ENCODE assay signal across 9 mouse cellular contexts in the genomic region with DNA sequence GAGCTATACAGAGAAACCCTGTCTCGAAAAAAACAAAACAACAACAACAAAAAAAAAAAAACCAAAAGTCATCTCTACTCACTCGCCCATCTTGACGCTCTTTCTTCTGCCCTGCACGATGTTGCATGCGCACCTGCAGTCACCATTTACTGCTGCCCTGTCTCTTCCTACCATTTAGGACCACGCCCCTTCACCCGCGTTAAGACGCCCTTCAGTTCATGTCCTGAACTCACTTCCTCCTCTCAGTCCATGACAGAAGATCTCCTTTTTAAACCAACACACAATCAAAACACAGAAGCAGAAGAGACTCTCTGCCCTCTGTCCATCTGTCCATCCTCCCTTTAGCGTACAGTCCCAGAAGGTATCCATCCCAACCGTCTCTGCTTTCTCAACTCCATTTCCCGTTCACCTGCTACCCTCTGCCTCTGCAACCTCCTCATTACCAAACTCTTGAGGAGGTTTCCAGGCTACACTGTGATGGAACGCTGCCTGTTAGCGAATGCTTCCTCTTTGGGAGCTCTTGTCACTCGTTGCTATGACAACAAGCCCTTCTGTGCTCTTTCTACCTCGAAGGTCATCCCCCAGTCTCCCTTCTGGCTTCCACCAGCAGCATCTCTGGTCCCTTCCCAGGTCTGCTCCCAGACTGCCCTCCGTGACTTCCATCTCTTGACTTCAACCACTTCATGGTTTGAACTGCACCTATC. TPM values are rescaled to one million over a fixed set of nuclear protein-coding genes. Genes with fewer than 3 reads are reported as not detected.
A peak's percentile ranks its signal among the peaks of the same experiment; 100 is the strongest.
DNase-seq lines count a peak whose midpoint lies in the region; ATAC-seq and TF ChIP-seq lines count a peak whose summit lies in the region.
"Had no signal": no experiment of that assay in that cellular context is flagged by ENCODE, and none has a peak within 500 bp of the region (broad histone marks: within the 10 kb centered on the region; RNA-seq: fewer than 3 reads in every experiment).

No protein-coding gene starts in this region.

- H3K79me2 ChIP-seq in MEL (ENCODE audit: control insufficient read depth, insufficient read depth, low read length, poor library complexity), result no peaks in the 10 kb centered on the region

- H3K4me1 ChIP-seq in midbrain, embryonic 10.5 days, result peaks cover 16% of the 10 kb centered on the region
- H3K4me1 ChIP-seq in midbrain, embryonic 11.5 days (ENCODE audit: control insufficient read depth, insufficient read depth, low read length), result peaks cover 5% of the 10 kb centered on the region; the same call in 1 of the 2 replicates
- peaks cover 0 to 13% of the 10 kb centered on the region in 2 experiments; a peak in 2 of 4 replicates for H3K4me1 ChIP-seq in MEL (ENCODE audit: control insufficient read depth in 1 of 2, insufficient read depth in 2 of 2, low read length in 2 of 2)
- H3K4me1 ChIP-seq in stomach, postnatal 0 days (replicated peaks; ENCODE audit: control insufficient read depth, insufficient read depth), result no peaks in the 10 kb centered on the region
- H3K4me1 ChIP-seq in limb, embryonic 10.5 days, result peaks cover 11% of the 10 kb centered on the region; the same call in 1 of the 2 replicates

- WGBS in midbrain, embryonic 10.5 days, result 68% methylated on average over 17 of the region's 17 CpGs
- WGBS in midbrain, embryonic 11.5 days, result 65% methylated on average over 17 of the region's 17 CpGs
- WGBS in stomach, postnatal 0 days, result 70% methylated on average over 17 of the region's 17 CpGs
- 79% methylated on average over 17 of the region's 17 CpGs for WGBS in limb, embryonic 10.5 days

- TF ChIP-seq POLR2A in MEL (IDR thresholded peaks at IDR 0.05; ENCODE audit: control insufficient read depth in 1 of 2, insufficient read depth in 1 of 2, low read depth in 1 of 2, low read length in 2 of 2, poor library complexity in 1 of 2), result no peak

- H3K4me2 ChIP-seq in midbrain, embryonic 11.5 days, result no peak overlapping the region
- no peak overlapping the region for H3K4me2 ChIP-seq in stomach, postnatal 0 days (replicated peaks; ENCODE audit: low read depth)
- H3K4me2 ChIP-seq: liver, embryonic 13.5 days had no signal

- no peaks in the 10 kb centered on the region for H3K36me3 ChIP-seq in midbrain, embryonic 10.5 days
- H3K36me3 ChIP-seq in midbrain, embryonic 11.5 days (ENCODE audit: control insufficient read depth, insufficient read depth, low read length), result no peaks in the 10 kb centered on the region
- H3K36me3 ChIP-seq in MEL (ENCODE audit: control insufficient read depth in 1 of 2, insufficient read depth in 2 of 2, low read length in 2 of 2), result peaks cover 0 to 2% of the 10 kb centered on the region in 2 experiments; a peak in 2 of 4 replicates
- H3K36me3 ChIP-seq in stomach, postnatal 0 days (ENCODE audit: control insufficient read depth, insufficient read depth, low read length), result no peaks in the 10 kb centered on the region
- H3K36me3 ChIP-seq in limb, embryonic 10.5 days, result no peaks in the 10 kb centered on the region
- H3K36me3 ChIP-seq: liver, embryonic 13.5 days had no signal

- H3K9me3 ChIP-seq in midbrain, embryonic 10.5 days (replicated peaks), result no peaks in the 10 kb centered on the region
- H3K9me3 ChIP-seq in midbrain, embryonic 11.5 days (ENCODE audit: control insufficient read depth, low read length), result no peaks in the 10 kb centered on the region
- no peaks in the 10 kb centered on the region for H3K9me3 ChIP-seq in MEL (replicated peaks; ENCODE audit: insufficient read depth, low read length)
- H3K9me3 ChIP-seq in stomach, postnatal 0 days (ENCODE audit: control insufficient read depth, low read length), result no peaks in the 10 kb centered on the region
- H3K9me3 ChIP-seq in limb, embryonic 10.5 days (replicated peaks), result no peaks in the 10 kb centered on the region
- H3K9me3 ChIP-seq: liver, embryonic 13.5 days had no signal

- no peak for TF ChIP-seq CTCF in MEL (IDR thresholded peaks at IDR 0.05 in 2 of 3, conservative IDR thresholded peaks at IDR 0.05 in 1 of 3; ENCODE audit: control insufficient read depth in 1 of 3, insufficient read depth in 1 of 3, low read depth in 2 of 3, low read length in 3 of 3, poor library complexity in 1 of 3, severe bottlenecking in 1 of 3)
- TF ChIP-seq CTCF in stomach, postnatal 0 days (IDR thresholded peaks at IDR 0.05; ENCODE audit: low read depth), result no peak

- intact Hi-C loops in left cerebral cortex, postnatal 10 days (cut with DNase I), result no loop called here

- TF ChIP-seq RAD21 in MEL (IDR thresholded peaks at IDR 0.05; ENCODE audit: low read depth, low read length), result no peak

- no peak for TF ChIP-seq EP300 in MEL (IDR thresholded peaks at IDR 0.05; ENCODE audit: low read depth in 1 of 2, low read length in 2 of 2)
- TF ChIP-seq EP300 in stomach, postnatal 0 days (optimal IDR thresholded peaks at IDR 0.05), result no peak

- 0 out of 2 replicates have a peak, but pooled peaks cover 3% of the 10 kb centered on the region for H3K27me3 ChIP-seq in midbrain, embryonic 10.5 days (ENCODE audit: low read depth, poor library complexity, severe bottlenecking)
- H3K27me3 ChIP-seq in midbrain, embryonic 11.5 days (ENCODE audit: control insufficient read depth, insufficient read depth, low read length), result no peaks in the 10 kb centered on the region
- no peaks in the 10 kb centered on the region for H3K27me3 ChIP-seq in MEL (ENCODE audit: control insufficient read depth in 1 of 2, insufficient read depth in 2 of 2, low read length in 2 of 2)
- no peaks in the 10 kb centered on the region for H3K27me3 ChIP-seq in stomach, postnatal 0 days (ENCODE audit: control insufficient read depth, insufficient read depth, low read length)
- no peaks in the 10 kb centered on the region for H3K27me3 ChIP-seq in limb, embryonic 10.5 days (ENCODE audit: low read depth, poor library complexity, severe bottlenecking)
- H3K27me3 ChIP-seq: liver, embryonic 13.5 days had no signal

- peak; percentile 22 for DNase-seq in midbrain, embryonic 10.5 days (ENCODE audit: low spot score)
- DNase-seq in midbrain, embryonic 11.5 days (ENCODE audit: low spot score, missing footprints), result no peak
- DNase-seq in B cell, adult 2 months, result peak; percentile 23 to 32
- peak; percentile 63 for DNase-seq in MEL (ENCODE audit: low read depth, low spot score)
- DNase-seq in stomach, postnatal 0 days (ENCODE audit: low spot score), result no peak
- DNase-seq in left cerebral cortex, postnatal 10 days (ENCODE audit: extremely low spot score in 1 of 2, low spot score in 2 of 2), result no peak
- DNase-seq in limb, embryonic 10.5 days (ENCODE audit: low spot score), result no peak

- no peak overlapping the region for H3K9ac ChIP-seq in midbrain, embryonic 11.5 days (ENCODE audit: low read length)
- no peak overlapping the region for H3K9ac ChIP-seq in MEL (ENCODE audit: control insufficient read depth, low read depth, low read length, poor library complexity, severe bottlenecking)
- H3K9ac ChIP-seq in stomach, postnatal 0 days (ENCODE audit: low read length), result no peak overlapping the region
- H3K9ac ChIP-seq: liver, embryonic 13.5 days had no signal

- ATAC-seq in midbrain, embryonic 11.5 days (ENCODE audit: low FRiP score), result no peak
- peak; percentile 59 for ATAC-seq in megakaryocyte, adult 5-6 weeks (ENCODE audit: poor library complexity, severe bottlenecking)
- no peak for ATAC-seq in stomach, postnatal 0 days (ENCODE audit: low FRiP score, low TSS enrichment)

- H3K27ac ChIP-seq in midbrain, embryonic 10.5 days (replicated peaks), result no peak overlapping the region; the same call in 1 of the 2 replicates
- H3K27ac ChIP-seq in midbrain, embryonic 11.5 days (ENCODE audit: low read depth, low read length), result no peak overlapping the region
- H3K27ac ChIP-seq in MEL (ENCODE audit: control insufficient read depth, low read depth, low read length), result no peak overlapping the region
- H3K27ac ChIP-seq in stomach, postnatal 0 days (replicated peaks), result no peak overlapping the region
- H3K27ac ChIP-seq in limb, embryonic 10.5 days, result no peak overlapping the region
- H3K27ac ChIP-seq: liver, embryonic 13.5 days had no signal

- H3K4me3 ChIP-seq in midbrain, embryonic 10.5 days, result no peak overlapping the region
- H3K4me3 ChIP-seq in midbrain, embryonic 11.5 days (ENCODE audit: low read depth, low read length), result no peak overlapping the region
- H3K4me3 ChIP-seq in MEL (ENCODE audit: control insufficient read depth in 1 of 2, insufficient read depth in 1 of 2, low read depth in 2 of 2, low read length in 2 of 2), result no peak overlapping the region
- H3K4me3 ChIP-seq in stomach, postnatal 0 days (ENCODE audit: low read depth, low read length), result no peak overlapping the region
- no peak overlapping the region for H3K4me3 ChIP-seq in limb, embryonic 10.5 days
- H3K4me3 ChIP-seq: liver, embryonic 13.5 days had no signal

TF ChIP-seq in MEL, 35 proteins besides CTCF, POLR2A, EP300 and RAD21:
- TF ChIP-seq MYB (IDR thresholded peaks at IDR 0.05; ENCODE audit: low read depth, low read length) (no peak), MEF2A (IDR thresholded peaks at IDR 0.05; ENCODE audit: extremely low read depth, insufficient replicate concordance, low read depth, low read length, poor library complexity, severe bottlenecking) (no peak), ZNF384 (IDR thresholded peaks at IDR 0.05; ENCODE audit: low read depth, low read length) (no peak), E2F4 (IDR thresholded peaks at IDR 0.05; ENCODE audit: borderline replicate concordance, low read depth, low read length) (no peak), NRF1 (IDR thresholded peaks at IDR 0.05; ENCODE audit: insufficient read depth, low read depth, low read length, poor library complexity, severe bottlenecking) (no peak), POLR2AphosphoS5 (IDR thresholded peaks at IDR 0.05; ENCODE audit: borderline replicate concordance, low read depth, low read length) (no peak), KAT2A (conservative IDR thresholded peaks at IDR 0.05; ENCODE audit: low read depth, low read length) (no peak)

RNA-seq across cellular contexts. Expression of a gene that starts 25.8 kb away (rescaled TPM):
- 225 and 228 TPM in 2 replicates for polyA plus RNA-seq in midbrain, embryonic 10.5 days (2016; fragmentation: Nextera tagmentation; extraction: Ambion mirVana)
- polyA plus RNA-seq in midbrain, embryonic 11.5 days (2014; fragmentation: Nextera tagmentation; extraction: Ambion mirVana), result 275 and 291 TPM in 2 replicates
- 78.7 and 87.9 TPM in 2 replicates for total RNA-seq in MEL (2012; rRNA removed)
- 100 to 1,000 TPM in 1 of 2 experiments, not detected in 1; 109 TPM for polyA plus RNA-seq in MEL (2012; ENCODE audit: insufficient read depth in 1 of 2, insufficient read length in 2 of 2, low read depth in 1 of 2, low replicate concordance in 2 of 2, missing spikeins in 1 of 2)
- total RNA-seq in megakaryocyte, adult 5-6 weeks (2015), result 109 and 153 TPM in 2 replicates
- total RNA-seq in megakaryocyte, adult 5-6 weeks (2017), result 54.0 and 81.4 TPM in 2 replicates
- polyA plus RNA-seq in stomach, postnatal 0 days (2015; fragmentation: Nextera tagmentation; extraction: Ambion mirVana), result 193 and 199 TPM in 2 replicates
- 100 to 1,000 TPM; 184 to 195 TPM for total RNA-seq in left cerebral cortex, postnatal 10 days (2021)
- 221 and 232 TPM in 2 replicates for polyA plus RNA-seq in limb, embryonic 10.5 days (2016; fragmentation: Nextera tagmentation; extraction: Ambion mirVana)

Comparison
In these comparisons a context has a peak if more than half of its experiments do, and no peak if none do; other contexts are left out.
1. DNase-seq: peak in midbrain, embryonic 10.5 days (single experiment), B cell, adult 2 months (2 of 2) and MEL (single experiment); none in midbrain, embryonic 11.5 days (single experiment), stomach, postnatal 0 days (single experiment), left cerebral cortex, postnatal 10 days (0 of 2) and limb, embryonic 10.5 days (single experiment).